Mouse (Mus musculus): ENCODE results near the gene Kif7.

Gene Kif7

GRCm38 (mm10) chr7:79721386-79721977, 6.0 kb upstream of the Kif7 start:
- peak; percentile 45 for DNase-seq (ENCODE audit: low spot score)

- no peak for DNase-seq (ENCODE audit: low spot score)
Measured at GRCm38 (mm10) chr7:79710831-79711230, 4.7 kb downstream of the Kif7 start.

DNA sequence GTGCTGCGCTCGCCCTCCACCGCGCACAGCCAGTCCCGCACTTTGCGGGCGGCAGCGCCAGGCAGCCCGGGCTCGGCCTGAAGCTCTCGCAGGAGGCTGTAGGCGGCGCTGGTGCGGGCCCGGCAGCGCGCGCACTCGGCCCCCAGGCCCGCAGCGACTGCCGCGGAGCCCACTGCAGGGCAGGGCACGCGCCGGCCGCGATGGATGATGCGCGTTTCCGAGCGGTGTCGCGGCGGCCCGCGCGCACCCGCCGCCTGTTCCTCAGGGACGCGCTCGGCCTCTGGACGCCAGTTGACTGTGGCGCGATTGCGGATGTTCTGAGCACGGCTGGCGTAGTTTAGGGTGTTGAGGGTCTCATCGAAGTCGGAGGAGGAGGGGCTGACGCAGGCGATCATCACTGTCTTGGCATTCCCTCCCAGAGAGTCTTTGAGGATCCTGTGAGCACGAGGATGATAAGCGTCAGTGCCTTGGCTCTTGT, 5.4 kb downstream of the Kif7 start:
- DNase-seq (ENCODE audit: low spot score): no peak

DNA sequence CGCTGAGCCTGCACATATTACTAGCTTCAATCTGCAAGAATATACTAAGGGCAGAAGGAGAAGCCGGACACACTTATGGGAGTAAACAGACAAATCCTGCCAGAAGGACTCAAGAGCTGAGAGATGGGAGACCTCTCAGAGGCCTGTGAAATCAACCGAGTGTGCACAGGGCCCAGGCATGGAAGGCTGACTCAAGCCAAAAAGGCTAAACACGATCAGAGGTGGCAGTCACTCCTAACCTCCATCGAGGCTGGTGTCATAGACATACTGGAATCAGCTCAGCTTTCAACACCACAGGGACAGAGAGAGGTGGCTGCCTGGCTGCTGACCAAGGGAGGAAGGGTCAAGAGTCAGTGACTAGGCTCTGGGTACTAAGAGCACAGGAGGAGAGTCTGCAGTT, 10.3 kb downstream of the Kif7 start:
- DNase-seq (ENCODE audit: low spot score): no peak

DNA sequence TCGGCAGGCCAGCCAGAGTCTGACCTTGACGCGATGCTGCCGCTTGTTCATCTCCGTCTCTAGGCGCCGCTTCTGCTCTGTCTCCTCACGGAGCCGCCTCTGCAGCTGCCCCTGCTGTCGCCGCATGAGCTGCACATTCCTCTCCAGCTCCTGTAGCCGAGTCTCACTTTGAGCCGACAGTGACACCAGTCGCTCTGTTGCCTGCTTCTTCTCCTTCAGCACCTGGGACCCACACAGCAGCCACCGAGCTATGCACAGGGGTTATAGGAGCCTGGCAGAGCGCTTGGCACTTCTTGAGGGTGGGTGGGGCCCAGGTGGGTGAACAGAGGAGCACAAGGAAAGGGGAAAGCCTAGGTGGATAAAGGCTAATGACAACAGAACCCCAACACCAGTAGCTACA, 12.8 kb downstream of the Kif7 start:
- no peak for DNase-seq (ENCODE audit: low spot score)

- DNase-seq (ENCODE audit: low spot score): no peak
Measured at GRCm38 (mm10) chr7:79696495-79696894, 19.0 kb downstream of the Kif7 start.

GRCm38 (mm10) chr7:79680231-79680630, 35.3 kb downstream of the Kif7 start:
- no peak for DNase-seq (ENCODE audit: low spot score)

DNA sequence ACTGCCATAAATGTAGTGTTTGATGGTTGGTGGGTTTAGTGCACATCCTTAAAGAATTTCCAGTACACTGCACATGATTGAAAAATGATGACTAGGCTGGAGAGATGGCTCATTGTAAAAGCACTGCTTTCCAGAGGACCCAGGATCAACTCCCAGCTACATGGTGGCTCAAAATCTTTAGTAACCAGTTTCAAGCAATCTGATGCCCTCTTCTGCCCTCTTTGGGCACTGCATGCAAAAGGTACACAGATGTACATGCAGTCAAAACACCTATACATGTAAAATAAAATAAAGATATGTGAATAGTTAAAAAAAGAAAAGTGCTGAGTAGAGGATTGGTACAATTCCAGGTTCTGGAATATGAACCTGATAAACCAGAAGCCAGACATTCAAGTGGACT, 36.3 kb downstream of the Kif7 start:
- DNase-seq (ENCODE audit: low spot score): no peak

DNA sequence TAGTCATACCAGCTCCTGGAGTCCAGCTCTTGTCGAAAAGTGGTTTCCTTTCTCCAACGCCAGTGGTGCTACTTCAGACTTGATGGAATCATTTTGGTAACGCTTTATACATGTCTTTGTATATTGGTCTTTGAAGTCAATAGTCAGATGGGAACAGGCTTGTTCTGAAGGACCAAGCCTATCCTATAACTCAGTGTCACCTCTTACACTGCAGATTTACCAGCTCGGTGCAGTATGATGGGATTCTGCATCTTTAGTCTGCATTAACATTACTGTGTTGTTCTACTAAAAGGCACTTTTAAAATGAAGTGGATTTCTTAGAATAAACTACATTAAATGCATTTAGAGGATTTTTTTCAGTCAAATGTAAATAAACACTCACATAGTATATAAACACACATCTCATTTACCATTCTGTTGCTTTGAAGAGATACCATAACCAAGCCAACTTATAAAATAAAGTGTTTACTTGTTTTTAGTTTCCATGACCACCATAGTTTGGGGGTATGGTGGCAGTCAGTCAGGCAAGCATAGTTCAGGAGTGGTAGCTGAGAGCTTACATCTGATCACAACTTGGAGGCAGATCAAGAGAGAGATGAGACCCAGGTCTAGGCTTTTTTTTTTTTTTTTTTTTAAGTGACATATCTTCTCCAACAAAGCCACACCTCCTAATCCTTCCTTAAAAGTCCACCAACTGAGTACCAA, 44.5 kb downstream of the Kif7 start:
- DNase-seq (ENCODE audit: low spot score): no peak

- DNase-seq (ENCODE audit: low spot score): no peak
Measured at GRCm38 (mm10) chr7:79666690-79667089, 48.8 kb downstream of the Kif7 start.

DNA sequence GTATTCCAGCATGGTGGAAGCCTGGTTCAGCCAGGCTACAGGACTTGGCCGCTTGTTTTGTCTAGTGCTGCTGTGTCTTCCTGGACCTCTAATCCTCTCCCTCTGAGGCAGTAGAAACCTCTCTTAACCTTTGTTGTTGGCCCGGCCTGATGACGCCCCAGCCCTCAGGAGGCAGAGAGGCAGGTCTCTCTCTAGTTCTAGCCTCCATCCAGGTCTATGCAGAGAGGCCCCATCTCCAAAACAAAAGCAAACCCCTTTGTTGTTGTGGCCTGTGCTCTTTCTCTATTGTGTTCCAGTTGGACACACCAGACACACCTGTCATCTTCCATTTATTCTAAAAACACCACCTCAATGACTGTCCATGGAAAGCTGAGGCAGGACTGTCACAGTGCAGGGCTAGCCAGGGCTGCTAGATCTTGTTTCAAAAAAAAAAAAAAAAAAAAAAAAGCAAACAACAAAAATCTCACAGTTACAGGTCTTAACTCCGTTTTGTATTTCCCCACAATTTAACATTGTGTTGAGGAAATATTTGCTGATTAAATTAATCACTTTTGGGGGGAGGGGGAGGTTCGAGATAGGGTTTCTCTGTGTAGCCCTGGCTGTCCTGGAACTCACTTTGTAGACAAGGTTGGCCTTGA, 54.1 kb downstream of the Kif7 start:
- DNase-seq (ENCODE audit: low spot score): no peak

GRCm38 (mm10) chr7:79660291-79661150, 55.0 kb downstream of the Kif7 start:
- DNase-seq (ENCODE audit: low spot score): no peak

- peak; percentile 83 for DNase-seq (ENCODE audit: low spot score)
Measured at GRCm38 (mm10) chr7:79659578-79660290, 55.8 kb downstream of the Kif7 start, which contains the start of gene Ticrr. Ticrr (plus strand) TSS chr7:79660196.

- DNase-seq (ENCODE audit: low spot score): no peak
Measured at GRCm38 (mm10) chr7:79654586-79654985, 60.9 kb downstream of the Kif7 start.

DNA sequence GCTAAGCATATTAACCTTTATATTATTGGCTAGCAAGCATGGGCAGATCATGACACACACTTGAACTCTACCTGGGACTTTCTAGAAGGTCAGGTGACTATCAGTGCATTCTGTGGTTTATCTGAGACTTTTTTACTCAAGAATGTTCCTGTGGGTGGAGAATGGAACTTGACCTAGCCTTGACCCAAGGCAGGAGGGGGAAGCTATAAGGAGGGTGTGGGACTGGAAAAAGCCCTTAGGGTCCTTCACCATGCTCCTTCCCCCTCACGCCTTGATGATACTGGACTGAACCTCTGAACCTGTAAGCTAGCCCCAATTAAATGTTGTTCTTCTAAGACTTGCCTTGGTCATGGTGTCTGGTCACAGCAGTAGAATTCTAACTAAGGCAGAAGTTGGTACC, 61.3 kb downstream of the Kif7 start:
- no peak for DNase-seq (ENCODE audit: low spot score)

- peak; percentile 24 for DNase-seq (ENCODE audit: low spot score)
Measured at GRCm38 (mm10) chr7:79649005-79649404, 66.5 kb downstream of the Kif7 start.

Measured in ovary, postnatal 10 days (tissue).